Mouse (Mus musculus) gastrocnemius, postnatal 36 days (tissue): ENCODE data around the gene Nsun5. TPM values are rescaled to one million over a fixed set of nuclear protein-coding genes. Genes with fewer than 3 reads are reported as not detected.

ENCODE experiments used
- DNase-seq, 2 experiments: peaks; one replicate each; pipeline ENCODE4 v3.0.0; 2022
- intact Hi-C: fragments of 180-260 bp; cut with DNase I; formaldehyde crosslinking; loops from one replicate; pipeline ENCODE4 v1.15.1; 2025
- long read RNA-seq, 2 experiments: library from polyadenylated mRNA; stranded (forward); transcript quantifications; one replicate each; pipeline ENCODE4 v2.0.0; 2021
- total RNA-seq, 2 experiments: library from RNA; stranded (reverse); gene quantifications; 2 replicates each; pipeline ENCODE4 v1.2.3; 2021

Gene Nsun5
- total RNA-seq: 1 to 10 TPM; 7.5 to 9.2 TPM
- long read RNA-seq, experiment 1, transcript Nsun5-201 (10 exons, 2,243 nt): major isoform, 7 of 13 reads
- long read RNA-seq, experiment 1, partial matches to known transcripts: 4 of 13 reads
- long read RNA-seq, experiment 1, other reads (novel, unspliced or antisense): 2 of 13 reads
- long read RNA-seq, experiment 2, transcript Nsun5-201 (10 exons, 2,243 nt): major isoform, 8 of 16 reads
- long read RNA-seq, experiment 2, partial matches to known transcripts: 2 of 16 reads
- long read RNA-seq, experiment 2, other reads (novel, unspliced or antisense): 6 of 16 reads

- intact Hi-C loops: loop anchor here (10.0 kb wide), 1 partner anchor 135 kb away; no protein-coding TSS in a partner anchor
Observed at GRCm38 (mm10) chr5:135369787-135370654, at the start of gene Nsun5. TSS of gene Nsun5 (plus strand) at chr5:135369953.

GRCm38 (mm10) chr5:135322197-135322596, 47.6 kb upstream of the Nsun5 start:
- no peak for DNase-seq

More at GRCm38 (mm10) chr5:135369787-135370654, at the start of gene Nsun5:
- DNase-seq: peak; percentile 93

GRCm38 (mm10) chr5:135326121-135326659, 43.6 kb upstream of the Nsun5 start:
- no peak for DNase-seq
- intact Hi-C loops: no loop called here

More at GRCm38 (mm10) chr5:135322197-135322596, 47.6 kb upstream of the Nsun5 start:
- intact Hi-C loops: no loop called here

GRCm38 (mm10) chr5:135329471-135329870, 40.3 kb upstream of the Nsun5 start:
- DNase-seq: no peak
- intact Hi-C loops: no loop called here

- no peak for DNase-seq
- intact Hi-C loops: no loop called here
Observed at GRCm38 (mm10) chr5:135330201-135330600, 39.6 kb upstream of the Nsun5 start.

- intact Hi-C loops: no loop called here
- no peak for DNase-seq
Observed at GRCm38 (mm10) chr5:135331161-135331560, 38.6 kb upstream of the Nsun5 start.

- intact Hi-C loops: no loop called here
Observed at GRCm38 (mm10) chr5:135337575-135337974, 32.2 kb upstream of the Nsun5 start.

GRCm38 (mm10) chr5:135345989-135346388, 23.8 kb upstream of the Nsun5 start:
- intact Hi-C loops: no loop called here
- DNase-seq: no peak

More at GRCm38 (mm10) chr5:135337575-135337974, 32.2 kb upstream of the Nsun5 start:
- no peak for DNase-seq

GRCm38 (mm10) chr5:135346430-135346829, 23.3 kb upstream of the Nsun5 start:
- no peak for DNase-seq
- intact Hi-C loops: no loop called here

- no peak for DNase-seq
Observed at GRCm38 (mm10) chr5:135347511-135348011, 22.2 kb upstream of the Nsun5 start.

GRCm38 (mm10) chr5:135349862-135350261, 19.9 kb upstream of the Nsun5 start, which contains the start of gene Fkbp6:
TSS of gene Fkbp6 (minus strand) at chr5:135350044.
- intact Hi-C loops: no loop called here
- DNase-seq: no peak

More at GRCm38 (mm10) chr5:135347511-135348011, 22.2 kb upstream of the Nsun5 start:
- intact Hi-C loops: no loop called here

GRCm38 (mm10) chr5:135351606-135352005, 18.1 kb upstream of the Nsun5 start:
- no peak for DNase-seq
- intact Hi-C loops: no loop called here

GRCm38 (mm10) chr5:135352995-135353394, 16.8 kb upstream of the Nsun5 start, which contains the start of gene Trim50:
TSS of gene Trim50 (plus strand) at chr5:135353295.
- intact Hi-C loops: no loop called here
- DNase-seq: no peak

- DNase-seq: no peak
- intact Hi-C loops: no loop called here
Observed at GRCm38 (mm10) chr5:135353564-135353963, 16.2 kb upstream of the Nsun5 start.

- intact Hi-C loops: no loop called here
- DNase-seq: no peak
Observed at GRCm38 (mm10) chr5:135356090-135356489, 13.7 kb upstream of the Nsun5 start.

GRCm38 (mm10) chr5:135357556-135357955, 12.2 kb upstream of the Nsun5 start:
- intact Hi-C loops: no loop called here

GRCm38 (mm10) chr5:135359772-135360171, 10.0 kb upstream of the Nsun5 start:
- intact Hi-C loops: loop anchor here (10.0 kb wide), 1 partner anchor 125 kb away; no protein-coding TSS in a partner anchor
- DNase-seq: no peak

More at GRCm38 (mm10) chr5:135357556-135357955, 12.2 kb upstream of the Nsun5 start:
- no peak for DNase-seq

- no peak for DNase-seq
- intact Hi-C loops: loop anchor here (10.0 kb wide), 1 partner anchor 128 kb away; no protein-coding TSS in a partner anchor
Observed at GRCm38 (mm10) chr5:135362572-135362971, 7.2 kb upstream of the Nsun5 start.

GRCm38 (mm10) chr5:135363540-135363939, 6.2 kb upstream of the Nsun5 start:
- no peak for DNase-seq
- intact Hi-C loops: loop anchor here (10.0 kb wide), 1 partner anchor 129 kb away; no protein-coding TSS in a partner anchor

- DNase-seq: no peak
- intact Hi-C loops: loop anchor here (10.0 kb wide), 1 partner anchor 133 kb away; no protein-coding TSS in a partner anchor
Observed at GRCm38 (mm10) chr5:135367841-135368240, 1.9 kb upstream of the Nsun5 start.
